Mouse (Mus musculus) embryonic facial prominence, embryonic 14.5 days (tissue): Measurements from ENCODE around the gene Gm28044. TPM values are rescaled to one million over a fixed set of nuclear protein-coding genes. Genes with fewer than 3 reads are reported as not detected.

Experiments
- polyA plus RNA-seq: library from polyadenylated mRNA; unstranded; fragments of >200 nt; fragmentation: Nextera tagmentation; extraction: Ambion mirVana; gene quantifications from 2 replicates; pipeline ENCODE4 v1.2.1, GENCODE M21; 2014

Gene Gm28044
- polyA plus RNA-seq, 1 experiment from 2014 or later, result not detected

Other genes starting within 250 kb of the Gm28044 start
- 0.24 and 0.31 TPM in 2 replicates for gene Rslcan18, start 244.3 kb downstream of the Gm28044 start, polyA plus RNA-seq
- 2.7 TPM in 2 replicates for gene Zfp759, start 238.9 kb downstream of the Gm28044 start, polyA plus RNA-seq
- gene Rsl1, start 187.4 kb downstream of the Gm28044 start, polyA plus RNA-seq, result 5.1 and 5.9 TPM in 2 replicates
- 1.4 and 1.8 TPM in 2 replicates for gene Zfp455, start 166.0 kb downstream of the Gm28044 start, polyA plus RNA-seq
- gene Zfp458, start 82.1 kb downstream of the Gm28044 start, polyA plus RNA-seq, result 1.8 and 2.0 TPM in 2 replicates
- gene Zfp457, start 54.1 kb downstream of the Gm28044 start, polyA plus RNA-seq, result 0.68 and 0.83 TPM in 2 replicates
- 3.1 and 3.2 TPM in 2 replicates for gene Zfp595, start 28.0 kb downstream of the Gm28044 start, polyA plus RNA-seq
- gene Zfp953, start 69 bp upstream of the Gm28044 start, polyA plus RNA-seq, result 0.94 and 1.4 TPM in 2 replicates
- gene Gm28041, start 15.2 kb upstream of the Gm28044 start, polyA plus RNA-seq, result 0.46 TPM in 1 of 2 replicates, not detected in the other
- gene Zfp456, start 15.3 kb upstream of the Gm28044 start, polyA plus RNA-seq, result 1.7 and 2.0 TPM in 2 replicates
- gene Zfp429, start 39.3 kb upstream of the Gm28044 start, polyA plus RNA-seq, result 6.8 and 8.1 TPM in 2 replicates
- 0.56 and 1.0 TPM in 2 replicates for gene Zfp459, start 60.9 kb upstream of the Gm28044 start, polyA plus RNA-seq
- 10.4 and 10.7 TPM in 2 replicates for gene Zfp874a, start 91.1 kb upstream of the Gm28044 start, polyA plus RNA-seq
- gene Zfp874b, start 123.7 kb upstream of the Gm28044 start, polyA plus RNA-seq, result 2.5 and 3.1 TPM in 2 replicates
- 11.2 and 13.8 TPM in 2 replicates for gene Zfp58, start 140.0 kb upstream of the Gm28044 start, polyA plus RNA-seq
- gene Gm26965, start 165.6 kb upstream of the Gm28044 start, polyA plus RNA-seq, result not detected in 2 replicates
- gene Zfp87, start 165.6 kb upstream of the Gm28044 start, polyA plus RNA-seq, result 24.2 and 29.7 TPM in 2 replicates
- gene Zfp748, start 193.3 kb upstream of the Gm28044 start, polyA plus RNA-seq, result 14.8 and 14.9 TPM in 2 replicates
- gene Zfp729b, start 249.2 kb upstream of the Gm28044 start, polyA plus RNA-seq, result 4.8 and 5.1 TPM in 2 replicates